In genomic region chr8:57463757-57464156, GRCm38 (mm10) we compare ENCODE assay signal across 26 mouse cellular contexts. TPM values are rescaled to one million over a fixed set of nuclear protein-coding genes. Genes with fewer than 3 reads are reported as not detected.
DNase-seq lines count a peak whose midpoint lies in the region; ATAC-seq lines count a peak whose summit lies in the region.
"Had no signal": no experiment of that assay in that cellular context is flagged by ENCODE, and none has a peak within 500 bp of the region (broad histone marks: within the 10 kb centered on the region; RNA-seq: fewer than 3 reads in every experiment).

No protein-coding gene starts in this region.

- H3K4me1 ChIP-seq in kidney, embryonic 14.5 days (ENCODE audit: control insufficient read depth, insufficient read depth, low read length): 0 out of 2 replicates have a peak, but pooled peaks cover 2% of the 10 kb centered on the region
- H3K4me1 ChIP-seq in intestine, embryonic 16.5 days (ENCODE audit: control insufficient read depth, insufficient read depth, low read length): peaks cover 2% of the 10 kb centered on the region; the same call in 1 of the 2 replicates
- H3K4me1 ChIP-seq: forebrain, embryonic 10.5 days; forebrain, embryonic 13.5 days; hindbrain, embryonic 12.5 days; hindbrain, embryonic 15.5 days had no signal

- ATAC-seq in kidney, embryonic 14.5 days (ENCODE audit: low FRiP score, low TSS enrichment): no peak
- 0 out of 2 replicates have a peak, but pooled peaks have one; percentile 15 for ATAC-seq in granulocyte monocyte progenitor cell, adult 5-6 weeks (replicated peaks; ENCODE audit: poor library complexity, severe bottlenecking)
- ATAC-seq in intestine, embryonic 16.5 days: peak; percentile 80
- ATAC-seq: activated CD4-positive, CD25-positive, alpha-beta regulatory T cell, adult 4 months; forebrain, embryonic 13.5 days; forebrain, embryonic 16.5 days had no signal

- no peaks in the 10 kb centered on the region for H3K36me3 ChIP-seq in kidney, embryonic 14.5 days (ENCODE audit: control insufficient read depth, insufficient read depth, low read length)
- H3K36me3 ChIP-seq in intestine, embryonic 16.5 days (ENCODE audit: control insufficient read depth, insufficient read depth, low read length): no peaks in the 10 kb centered on the region
- H3K36me3 ChIP-seq: forebrain, embryonic 10.5 days; hindbrain, embryonic 12.5 days; hindbrain, embryonic 15.5 days had no signal

- H3K9ac ChIP-seq in kidney, embryonic 14.5 days (ENCODE audit: low read depth, low read length): no peak overlapping the region
- H3K9ac ChIP-seq in intestine, embryonic 16.5 days (ENCODE audit: low read depth, low read length): no peak overlapping the region
- H3K9ac ChIP-seq: forebrain, embryonic 13.5 days; hindbrain, embryonic 12.5 days; hindbrain, embryonic 15.5 days had no signal

- DNase-seq in kidney, adult 8-10 months: peak; percentile 9 to 17
- no peak for DNase-seq in lung, postnatal 10 days
- no peak for DNase-seq in layer of hippocampus, adult 11-12 months (ENCODE audit: low spot score)
- DNase-seq: adrenal gland, postnatal 10 days; adrenal gland, postnatal 36 days; cerebellum, adult 18-20 months; cerebellum, adult 9-10 months; cerebellum, postnatal 14 days; gastrocnemius, postnatal 10 days; gastrocnemius, postnatal 36 days; heart, adult 11 months had no signal

- H3K27me3 ChIP-seq in kidney, embryonic 14.5 days (ENCODE audit: control insufficient read depth, insufficient read depth, low read length): no peaks in the 10 kb centered on the region
- H3K27me3 ChIP-seq in intestine, embryonic 16.5 days (replicated peaks; ENCODE audit: control insufficient read depth, insufficient read depth, low read length): no peaks in the 10 kb centered on the region
- H3K27me3 ChIP-seq: forebrain, embryonic 13.5 days; hindbrain, embryonic 12.5 days; hindbrain, embryonic 15.5 days had no signal

- WGBS in kidney, embryonic 14.5 days: 91% methylated on average over 3 of the region's 3 CpGs
- WGBS in intestine, embryonic 16.5 days: 65% methylated on average over 3 of the region's 3 CpGs

- no peak overlapping the region for H3K4me2 ChIP-seq in kidney, embryonic 14.5 days (replicated peaks; ENCODE audit: low read depth, low read length)
- H3K4me2 ChIP-seq in intestine, embryonic 16.5 days (ENCODE audit: low read depth, low read length): no peak overlapping the region
- H3K4me2 ChIP-seq: forebrain, embryonic 13.5 days; heart, embryonic 11.5 days; hindbrain, embryonic 12.5 days; hindbrain, embryonic 15.5 days had no signal

- no peaks in the 10 kb centered on the region for H3K9me3 ChIP-seq in kidney, embryonic 14.5 days (ENCODE audit: control insufficient read depth, low read length)
- no peaks in the 10 kb centered on the region for H3K9me3 ChIP-seq in intestine, embryonic 16.5 days (ENCODE audit: control insufficient read depth, low read length)
- H3K9me3 ChIP-seq: forebrain, embryonic 10.5 days; forebrain, embryonic 13.5 days; hindbrain, embryonic 12.5 days; hindbrain, embryonic 15.5 days had no signal

- no peak overlapping the region for H3K4me3 ChIP-seq in kidney, embryonic 14.5 days (ENCODE audit: low read length)
- no peak overlapping the region for H3K4me3 ChIP-seq in intestine, embryonic 16.5 days (ENCODE audit: low read length)
- H3K4me3 ChIP-seq: forebrain, embryonic 10.5 days; forebrain, embryonic 13.5 days; hindbrain, embryonic 12.5 days; hindbrain, embryonic 15.5 days had no signal

- no peak overlapping the region for H3K27ac ChIP-seq in kidney, embryonic 14.5 days (ENCODE audit: low read depth, low read length)
- H3K27ac ChIP-seq in intestine, embryonic 16.5 days (ENCODE audit: low read length): no peak overlapping the region
- H3K27ac ChIP-seq: forebrain, embryonic 10.5 days; forebrain, embryonic 13.5 days; hindbrain, embryonic 12.5 days; hindbrain, embryonic 15.5 days had no signal

RNA-seq across cellular contexts. Expression of gene Scrg1, which starts 8.0 kb away (rescaled TPM):
- polyA plus RNA-seq in kidney, embryonic 14.5 days (2014; fragmentation: Nextera tagmentation; extraction: Ambion mirVana): not detected in 2 replicates
- not detected in 2 replicates for total RNA-seq in granulocyte monocyte progenitor cell, adult 5-6 weeks (2014; fragmentation: Nextera tagmentation)
- not detected in 2 replicates for total RNA-seq in granulocyte monocyte progenitor cell, adult 5-6 weeks (2017)
- 0.27 TPM in 1 of 2 replicates, not detected in the other for polyA plus RNA-seq in intestine, embryonic 16.5 days (2015; fragmentation: Nextera tagmentation; extraction: Ambion mirVana)
- total RNA-seq: ES-E14; gastrocnemius, adult 18-20 months; gastrocnemius, postnatal 10 days; gastrocnemius, postnatal 36 days; heart, adult 8-10 months; heart, postnatal 25 days; hematopoietic stem cell, adult 5-6 weeks had no signal
- polyA plus RNA-seq: activated CD4-positive, CD25-positive, alpha-beta regulatory T cell, adult 4 months; forebrain, embryonic 10.5 days had no signal

RNA-seq across cellular contexts. Expression of gene Sap30, which starts 23.9 kb away (rescaled TPM):
- polyA plus RNA-seq in kidney, embryonic 14.5 days (2014; fragmentation: Nextera tagmentation; extraction: Ambion mirVana): 46.8 and 60.8 TPM in 2 replicates
- total RNA-seq in granulocyte monocyte progenitor cell, adult 5-6 weeks (2014; fragmentation: Nextera tagmentation): 21.9 and 24.6 TPM in 2 replicates
- total RNA-seq in granulocyte monocyte progenitor cell, adult 5-6 weeks (2017): 73.7 and 93.3 TPM in 2 replicates
- 20.6 and 21.7 TPM in 2 replicates for polyA plus RNA-seq in intestine, embryonic 16.5 days (2015; fragmentation: Nextera tagmentation; extraction: Ambion mirVana)

RNA-seq across cellular contexts. Expression of gene Hmgb2, which starts 48.0 kb away (rescaled TPM):
- 497 and 807 TPM in 2 replicates for polyA plus RNA-seq in kidney, embryonic 14.5 days (2014; fragmentation: Nextera tagmentation; extraction: Ambion mirVana)
- 351 and 354 TPM in 2 replicates for total RNA-seq in granulocyte monocyte progenitor cell, adult 5-6 weeks (2014; fragmentation: Nextera tagmentation)
- total RNA-seq in granulocyte monocyte progenitor cell, adult 5-6 weeks (2017): 469 and 554 TPM in 2 replicates
- polyA plus RNA-seq in intestine, embryonic 16.5 days (2015; fragmentation: Nextera tagmentation; extraction: Ambion mirVana): 252 and 287 TPM in 2 replicates

Comparison
In these comparisons a context has a peak if more than half of its experiments do, and no peak if none do; other contexts are left out.
1. DNase-seq: peak in kidney, adult 8-10 months (2 of 2); none in lung, postnatal 10 days (single experiment) and layer of hippocampus, adult 11-12 months (single experiment).